Mouse (Mus musculus) CH12.LX (cell line): Measurements from ENCODE around the gene Syn3.

Source experiments
- BHLHE40 ChIP-seq: IDR thresholded peaks from 2 replicates; pipeline ENCODE4 v1.6.1; 2011; ENCODE audit warnings: mild to moderate bottlenecking, low read depth, low read length, improper control_type of control experiment
- POLR2AphosphoS2 ChIP-seq: IDR thresholded peaks from 2 replicates; pipeline ENCODE4 v1.6.1; 2011; ENCODE audit warnings: low read depth, low read length, improper control_type of control experiment
- USF1 ChIP-seq: IDR thresholded peaks from 2 replicates; pipeline ENCODE4 v1.6.1; 2014; ENCODE audit warnings: low read depth, mild to moderate bottlenecking, inconsistent platforms, low read length, improper control_type of control experiment

DNA sequence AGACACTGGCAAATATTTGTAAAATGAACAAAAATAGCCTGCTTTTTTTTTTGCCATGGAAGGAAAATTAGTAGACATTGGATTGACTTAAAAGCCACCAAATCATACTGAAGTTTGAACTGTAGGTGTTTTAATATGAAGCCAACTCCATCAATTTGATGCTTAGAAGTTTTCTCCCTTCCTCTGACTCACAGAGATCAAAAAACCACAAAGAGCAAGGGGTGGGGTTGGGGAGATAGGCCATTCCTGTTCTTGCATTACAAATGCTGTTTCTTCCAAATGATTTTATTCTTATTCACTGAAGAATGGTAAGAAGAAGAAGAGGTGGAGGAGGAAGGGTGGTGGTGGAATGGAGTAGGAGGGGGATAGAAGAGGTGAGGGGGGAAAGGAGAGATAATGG, 52.0 kb downstream of the Syn3 start:
- no peak for TF ChIP-seq USF1
- no peak for TF ChIP-seq POLR2AphosphoS2
- no peak for TF ChIP-seq BHLHE40
